In the genomic region with DNA sequence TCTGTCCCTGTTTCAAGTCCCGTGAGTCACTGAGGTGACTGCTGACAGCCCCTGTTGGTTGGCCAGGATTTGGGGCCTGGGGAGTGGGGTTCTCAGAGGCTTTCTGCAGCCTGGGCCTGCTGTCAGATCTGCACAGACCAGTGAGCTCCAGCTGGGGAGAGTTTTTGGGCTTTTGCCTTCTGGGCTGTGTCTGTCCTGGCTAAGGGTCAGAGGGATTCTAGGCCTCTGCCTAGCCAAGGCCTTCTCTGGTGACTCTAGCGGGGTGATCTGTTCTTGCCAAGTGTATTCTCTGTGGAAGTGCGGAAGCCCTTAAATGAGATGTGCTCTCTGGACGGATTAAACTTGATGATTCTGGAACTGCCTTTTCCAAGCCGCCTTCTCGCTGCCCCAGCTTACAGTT, we compare ENCODE assay signal across 21 mouse cellular contexts.
DNase-seq lines count a peak whose midpoint lies in the region; ATAC-seq and TF ChIP-seq lines count a peak whose summit lies in the region.
"Had no signal": no experiment of that assay in that cellular context is flagged by ENCODE, and none has a peak within 500 bp of the region (broad histone marks: within the 10 kb centered on the region; RNA-seq: fewer than 3 reads in every experiment).

No protein-coding gene starts in this region.

- intact Hi-C loops in heart, postnatal 14 days (cut with DNase I), result no loop called here

- no peaks in the 10 kb centered on the region; the same call in 1 of the 2 replicates for H3K9me3 ChIP-seq in heart, embryonic 11.5 days (replicated peaks; ENCODE audit: control insufficient read depth, low read length)
- no peaks in the 10 kb centered on the region for H3K9me3 ChIP-seq in stomach, postnatal 0 days (ENCODE audit: control insufficient read depth, low read length)
- H3K9me3 ChIP-seq in liver, postnatal 0 days (ENCODE audit: low read length), result no peaks in the 10 kb centered on the region
- H3K9me3 ChIP-seq: embryonic facial prominence, embryonic 12.5 days; hindbrain, embryonic 15.5 days; kidney, embryonic 15.5 days; midbrain, embryonic 13.5 days had no signal

- peak; percentile 61 to 79 for DNase-seq in heart, adult 18-20 months
- DNase-seq in gastrocnemius, postnatal 25 days, result peak; percentile 77
- peak; percentile 46 to 64 for DNase-seq in heart, postnatal 14 days
- no peak for DNase-seq in stomach, postnatal 0 days (ENCODE audit: low spot score)
- DNase-seq in cerebellum, adult 9-11 months, result no peak
- DNase-seq in liver, postnatal 0 days, result no peak
- DNase-seq: B cell, adult 2 months; cerebellum, adult 9-10 months; kidney, postnatal 4 days had no signal

- H3K4me2 ChIP-seq in heart, embryonic 11.5 days, result no peak overlapping the region
- no peak overlapping the region for H3K4me2 ChIP-seq in stomach, postnatal 0 days (replicated peaks; ENCODE audit: low read depth)
- H3K4me2 ChIP-seq in liver, postnatal 0 days (ENCODE audit: low read depth, low read length), result no peak overlapping the region
- H3K4me2 ChIP-seq: embryonic facial prominence, embryonic 12.5 days; hindbrain, embryonic 15.5 days; kidney, embryonic 15.5 days; limb, embryonic 13.5 days; midbrain, embryonic 13.5 days; neural tube, embryonic 12.5 days had no signal

- peaks cover 8% of the 10 kb centered on the region for H3K4me1 ChIP-seq in heart, embryonic 11.5 days (ENCODE audit: control insufficient read depth, insufficient read depth, low read length)
- 0 out of 2 replicates have a peak, but pooled peaks cover 2% of the 10 kb centered on the region for H3K4me1 ChIP-seq in stomach, postnatal 0 days (replicated peaks; ENCODE audit: control insufficient read depth, insufficient read depth)
- H3K4me1 ChIP-seq in liver, postnatal 0 days (ENCODE audit: insufficient read depth), result no peaks in the 10 kb centered on the region

- peaks cover 20% of the 10 kb centered on the region; the same call in 1 of the 2 replicates for H3K27me3 ChIP-seq in heart, embryonic 11.5 days (ENCODE audit: control insufficient read depth, insufficient read depth, low read length)
- no peaks in the 10 kb centered on the region for H3K27me3 ChIP-seq in stomach, postnatal 0 days (ENCODE audit: control insufficient read depth, insufficient read depth, low read length)
- H3K27me3 ChIP-seq in liver, postnatal 0 days (ENCODE audit: insufficient read depth, low read length), result peaks cover 25% of the 10 kb centered on the region

- H3K27ac ChIP-seq in heart, embryonic 11.5 days (ENCODE audit: low read depth, low read length), result no peak overlapping the region
- peak overlapping the region; percentile 56 for H3K27ac ChIP-seq in stomach, postnatal 0 days (replicated peaks)
- H3K27ac ChIP-seq in liver, postnatal 0 days (ENCODE audit: low read depth), result no peak overlapping the region
- H3K27ac ChIP-seq: embryonic facial prominence, embryonic 12.5 days; hindbrain, embryonic 15.5 days; kidney, embryonic 15.5 days; limb, embryonic 13.5 days; liver, embryonic 14.5 days; midbrain, embryonic 13.5 days; neural tube, embryonic 12.5 days had no signal

- no peaks in the 10 kb centered on the region for H3K36me3 ChIP-seq in heart, embryonic 11.5 days (ENCODE audit: control insufficient read depth, insufficient read depth, low read length)
- no peaks in the 10 kb centered on the region for H3K36me3 ChIP-seq in stomach, postnatal 0 days (ENCODE audit: control insufficient read depth, insufficient read depth, low read length)
- H3K36me3 ChIP-seq in liver, postnatal 0 days (replicated peaks; ENCODE audit: insufficient read depth, low read length), result no peaks in the 10 kb centered on the region
- H3K36me3 ChIP-seq: embryonic facial prominence, embryonic 12.5 days; hindbrain, embryonic 15.5 days; kidney, embryonic 15.5 days; limb, embryonic 13.5 days; midbrain, embryonic 13.5 days; neural tube, embryonic 12.5 days had no signal

- WGBS in heart, embryonic 11.5 days (ENCODE audit: insufficient replicate concordance), result 79% methylated on average over 6 of the region's 6 CpGs
- 47% methylated on average over 6 of the region's 6 CpGs for WGBS in stomach, postnatal 0 days
- 78% methylated on average over 6 of the region's 6 CpGs for WGBS in liver, postnatal 0 days (ENCODE audit: insufficient replicate concordance)

- no peak overlapping the region for H3K4me3 ChIP-seq in heart, embryonic 11.5 days (ENCODE audit: low read depth, low read length)
- no peak overlapping the region for H3K4me3 ChIP-seq in stomach, postnatal 0 days (ENCODE audit: low read depth, low read length)
- no peak overlapping the region for H3K4me3 ChIP-seq in liver, postnatal 0 days (ENCODE audit: low read depth, low read length)
- H3K4me3 ChIP-seq: embryonic facial prominence, embryonic 12.5 days; hindbrain, embryonic 15.5 days; kidney, embryonic 15.5 days; limb, embryonic 13.5 days; midbrain, embryonic 13.5 days; neural tube, embryonic 12.5 days had no signal

- no peak for TF ChIP-seq EP300 in stomach, postnatal 0 days (optimal IDR thresholded peaks at IDR 0.05)
- no peak for TF ChIP-seq EP300 in liver, postnatal 0 days (IDR thresholded peaks at IDR 0.05; ENCODE audit: low read depth)

- ATAC-seq in heart, embryonic 11.5 days (replicated peaks; ENCODE audit: insufficient number of reproducible peaks, low FRiP score, low TSS enrichment), result no peak
- ATAC-seq in stomach, postnatal 0 days (ENCODE audit: low FRiP score, low TSS enrichment), result no peak; the same call in 1 of the 2 replicates
- no peak for ATAC-seq in megakaryocyte, adult 5-6 weeks (ENCODE audit: poor library complexity, severe bottlenecking)
- ATAC-seq in liver, postnatal 0 days, result no peak
- ATAC-seq: forebrain, embryonic 16.5 days; intestine, postnatal 0 days; lung, postnatal 0 days; midbrain, embryonic 13.5 days had no signal

- TF ChIP-seq CTCF in stomach, postnatal 0 days (IDR thresholded peaks at IDR 0.05; ENCODE audit: low read depth), result no peak
- no peak for TF ChIP-seq CTCF in liver, postnatal 0 days (IDR thresholded peaks at IDR 0.05; ENCODE audit: low read depth)

- no peak overlapping the region for H3K9ac ChIP-seq in heart, embryonic 11.5 days (ENCODE audit: low read depth, low read length)
- H3K9ac ChIP-seq in stomach, postnatal 0 days (ENCODE audit: low read length), result 0 out of 2 replicates have a peak overlapping the region, but pooled peaks have one; percentile 32
- no peak overlapping the region for H3K9ac ChIP-seq in liver, postnatal 0 days (replicated peaks)
- H3K9ac ChIP-seq: embryonic facial prominence, embryonic 12.5 days; hindbrain, embryonic 15.5 days; kidney, embryonic 15.5 days; limb, embryonic 13.5 days; liver, embryonic 14.5 days; midbrain, embryonic 13.5 days; neural tube, embryonic 12.5 days had no signal

Comparison
In these comparisons a context has a peak if more than half of its experiments do, and no peak if none do; other contexts are left out.
1. DNase-seq: peak in heart, adult 18-20 months (2 of 2), gastrocnemius, postnatal 25 days (single experiment) and heart, postnatal 14 days (2 of 2); none in stomach, postnatal 0 days (single experiment), cerebellum, adult 9-11 months (single experiment) and liver, postnatal 0 days (single experiment).